Mouse (Mus musculus): ENCODE data around the gene Trmt44. TPM values are rescaled to one million over a fixed set of nuclear protein-coding genes. Genes with fewer than 3 reads are reported as not detected.
A peak's percentile ranks its signal among the peaks of the same experiment; 100 is the strongest.

Trmt44 gene
- total and polyA plus RNA-seq, 3 experiments: 6.5 to 7.9 (median 7.5) TPM

GRCm38 (mm10) chr5:35595706-35596105, 20.8 kb upstream of the Trmt44 start:
- Histone ChIP-seq H3K79me2 (replicated peaks; ENCODE audit: control insufficient read depth, extremely low read depth, insufficient read depth, poor library complexity, severe bottlenecking) (no peaks in the 10 kb centered on the region), H3K4me1 (ENCODE audit: control insufficient read depth in 1 of 2, insufficient read depth in 2 of 2) (no peaks in the 10 kb centered on the region), H3K27me3 (replicated peaks) (no peaks in the 10 kb centered on the region), H3K9ac (ENCODE audit: insufficient read depth, low read depth) (no peak overlapping the region), H3K36me3 (replicated peaks in 1 of 2; ENCODE audit: control insufficient read depth in 1 of 2, insufficient read depth in 1 of 2, low read length in 1 of 2) (peaks cover 73 to 95% of the 10 kb centered on the region in 2 experiments), H3K4me3 (replicated peaks in 1 of 3; ENCODE audit: low read depth in 2 of 3, low read length in 2 of 3, poor library complexity in 1 of 3) (no peak overlapping the region), H3K9me3 (replicated peaks; ENCODE audit: low read length) (peaks cover 16% of the 10 kb centered on the region), H3K27ac (ENCODE audit: insufficient read depth, low read depth) (no peak overlapping the region), H3K4me2 (ENCODE audit: insufficient read depth, low read depth, poor library complexity, severe bottlenecking) (no peak overlapping the region)
- dilution Hi-C loops (cut with MboI; ENCODE audit: extremely low pct_ligation_motif_present, extremely low pct_unique_long_range_greater_than_20kb, low sequenced_read_pairs): no loop called here
- peak; percentile 71 for DNase-seq (ENCODE audit: extremely low read depth)
- in situ Hi-C loops (cut with MboI; ENCODE audit: low pct_ligation_motif_present, low pct_unique_long_range_greater_than_20kb, low sequenced_read_pairs): no loop called here
- TF ChIP-seq E2F4 (IDR thresholded peaks at IDR 0.05; ENCODE audit: insufficient replicate concordance, low read depth, low read length) (no peak), RAD21 (IDR thresholded peaks at IDR 0.05; ENCODE audit: low read depth, low read length) (peak; percentile 91), SMC3 (IDR thresholded peaks at IDR 0.05; ENCODE audit: low read depth, low read length) (peak; percentile 89), GABPA (IDR thresholded peaks at IDR 0.05; ENCODE audit: insufficient replicate concordance, low read depth, low read length) (no peak), CTCF (conservative IDR thresholded peaks at IDR 0.05 in 1 of 2, IDR thresholded peaks at IDR 0.05 in 1 of 2; ENCODE audit: low read depth in 2 of 2, low read length in 2 of 2) (peak; percentile 96 to 97), MAZ (IDR thresholded peaks at IDR 0.05; ENCODE audit: low read depth, low read length) (no peak), ZC3H11A (IDR thresholded peaks at IDR 0.05; ENCODE audit: low read depth, low read length) (peak; percentile 6; the same call in 1 of the 2 replicates), BHLHE40 (IDR thresholded peaks at IDR 0.05; ENCODE audit: low read depth, low read length) (no peak), TCF12 (IDR thresholded peaks at IDR 0.05; ENCODE audit: low read depth, low read length) (no peak), JUN (IDR thresholded peaks at IDR 0.05; ENCODE audit: insufficient read depth, low read depth, low read length) (no peak), POLR2A (IDR thresholded peaks at IDR 0.05; ENCODE audit: low read depth, low read length) (no peak), CHD1 (IDR thresholded peaks at IDR 0.05; ENCODE audit: low read depth, low read length) (no peak), ZMIZ1 (IDR thresholded peaks at IDR 0.05; ENCODE audit: low read depth, low read length) (no peak), SIN3A (IDR thresholded peaks at IDR 0.05; ENCODE audit: low read length) (no peak), KAT2A (IDR thresholded peaks at IDR 0.05; ENCODE audit: insufficient replicate concordance, low read length) (no peak)

- H3K9ac ChIP-seq (ENCODE audit: insufficient read depth, low read depth): no peak overlapping the region
- dilution Hi-C loops (cut with MboI; ENCODE audit: extremely low pct_ligation_motif_present, extremely low pct_unique_long_range_greater_than_20kb, low sequenced_read_pairs) (no loop called here), in situ Hi-C loops (cut with MboI; ENCODE audit: low pct_ligation_motif_present, low pct_unique_long_range_greater_than_20kb, low sequenced_read_pairs) (no loop called here)
- TF ChIP-seq POLR2AphosphoS2 (IDR thresholded peaks at IDR 0.05; ENCODE audit: low read depth, low read length): no peak
- TF ChIP-seq MAFK (IDR thresholded peaks at IDR 0.05; ENCODE audit: insufficient replicate concordance, low read length): no peak
- no peak for TF ChIP-seq ZC3H11A (IDR thresholded peaks at IDR 0.05; ENCODE audit: low read depth, low read length)
- no peak for TF ChIP-seq MEF2A (IDR thresholded peaks at IDR 0.05; ENCODE audit: borderline replicate concordance, low read depth, low read length)
- TF ChIP-seq POLR2A (IDR thresholded peaks at IDR 0.05; ENCODE audit: low read depth, low read length): no peak
- TF ChIP-seq ELF1 (IDR thresholded peaks at IDR 0.05; ENCODE audit: low read depth, low read length): no peak
- no peak for TF ChIP-seq NELFE (IDR thresholded peaks at IDR 0.05; ENCODE audit: low read depth, low read length)
- no peak for TF ChIP-seq TCF12 (IDR thresholded peaks at IDR 0.05; ENCODE audit: low read depth, low read length)
- no peak for TF ChIP-seq SIN3A (IDR thresholded peaks at IDR 0.05; ENCODE audit: low read length)
- no peak for TF ChIP-seq KAT2A (IDR thresholded peaks at IDR 0.05; ENCODE audit: insufficient replicate concordance, low read length)
- no peak for TF ChIP-seq NRF1 (IDR thresholded peaks at IDR 0.05; ENCODE audit: low read depth, low read length)
- TF ChIP-seq SMC3 (IDR thresholded peaks at IDR 0.05; ENCODE audit: low read depth, low read length): no peak
- no peak for TF ChIP-seq MXI1 (IDR thresholded peaks at IDR 0.05; ENCODE audit: low read depth, low read length)
- no peak for TF ChIP-seq CHD1 (IDR thresholded peaks at IDR 0.05; ENCODE audit: low read depth, low read length)
- no peak for TF ChIP-seq ZKSCAN1 (IDR thresholded peaks at IDR 0.05; ENCODE audit: borderline replicate concordance, low read depth, low read length)
- no peak for TF ChIP-seq USF2 (conservative IDR thresholded peaks at IDR 0.05; ENCODE audit: low read depth, low read length)
- TF ChIP-seq GABPA (IDR thresholded peaks at IDR 0.05; ENCODE audit: insufficient replicate concordance, low read depth, low read length): no peak
- TF ChIP-seq HCFC1 (IDR thresholded peaks at IDR 0.05; ENCODE audit: low read depth, low read length): no peak
- TF ChIP-seq MAZ (IDR thresholded peaks at IDR 0.05; ENCODE audit: low read depth, low read length): no peak
- H3K4me3 ChIP-seq (replicated peaks in 1 of 3; ENCODE audit: low read depth in 2 of 3, low read length in 2 of 3, poor library complexity in 1 of 3): no peak overlapping the region
- H3K79me2 ChIP-seq (replicated peaks; ENCODE audit: control insufficient read depth, extremely low read depth, insufficient read depth, poor library complexity, severe bottlenecking): no peaks in the 10 kb centered on the region
- no peaks in the 10 kb centered on the region for H3K27me3 ChIP-seq (replicated peaks)
- H3K4me1 ChIP-seq (ENCODE audit: control insufficient read depth in 1 of 2, insufficient read depth in 2 of 2): no peaks in the 10 kb centered on the region
- DNase-seq (ENCODE audit: extremely low read depth): no peak
- no peak overlapping the region for H3K27ac ChIP-seq (ENCODE audit: insufficient read depth, low read depth)
- H3K4me2 ChIP-seq (ENCODE audit: insufficient read depth, low read depth, poor library complexity, severe bottlenecking): no peak overlapping the region
- H3K9me3 ChIP-seq (replicated peaks; ENCODE audit: low read length): peaks cover 16% of the 10 kb centered on the region
- H3K36me3 ChIP-seq (replicated peaks in 1 of 2; ENCODE audit: control insufficient read depth in 1 of 2, insufficient read depth in 1 of 2, low read length in 1 of 2): peaks cover 67 to 94% of the 10 kb centered on the region in 2 experiments
Observed at GRCm38 (mm10) chr5:35594768-35595167, 19.9 kb upstream of the Trmt44 start.
